Mouse (Mus musculus) midbrain, embryonic 10.5 days (tissue): ENCODE measurements at regions not wholly inside any gene's neighbourhood (a gene's known extent, or its start where the extent isn't known, plus 50 kb on each side); places are given as distances from the start of the nearest gene placed in this dataset.

Experiments
- DNase-seq: peaks from one replicate; pipeline ENCODE4 v3.0.0-alpha.2; 2017; ENCODE audit warnings: low spot score
- H3K27ac ChIP-seq: fragments of 300-500 bp; sonication (generic); replicated peaks from 2 replicates; pipeline ENCODE4 v1.5.1; 2016; ENCODE audit warnings: mild to moderate bottlenecking
- H3K27me3 ChIP-seq: fragments of 300-500 bp; sonication (generic); 2 replicates; pipeline ENCODE4 v1.6.1; 2016; ENCODE audit warnings: low read depth, mild to moderate bottlenecking; ENCODE audit not compliant: poor library complexity, severe bottlenecking
- H3K36me3 ChIP-seq: fragments of 300-500 bp; sonication (generic); 2 replicates; pipeline ENCODE4 v1.6.1; 2016; ENCODE audit warnings: mild to moderate bottlenecking, moderate library complexity
- H3K4me1 ChIP-seq: fragments of 300-500 bp; sonication (generic); 2 replicates; pipeline ENCODE4 v1.6.1; 2016
- H3K4me3 ChIP-seq: fragments of 300-500 bp; sonication (generic); 2 replicates; pipeline ENCODE4 v1.5.1; 2016; ENCODE audit warnings: mild to moderate bottlenecking, moderate library complexity
- H3K9me3 ChIP-seq: fragments of 300-500 bp; sonication (generic); replicated peaks from 2 replicates; pipeline ENCODE4 v1.6.1; 2016; ENCODE audit warnings: mild to moderate bottlenecking
- WGBS: fragments of 180-500 bp; shearing (Covaris S2); methylation state at CpG from one replicate; pipeline ENCODE4 v1.1.7; 2016; 5-methylcytosine and 5-hydroxymethylcytosine counted together

GRCm38 (mm10) chr8:12041662-12042061, 201.4 kb downstream of the Tex29 start:
- WGBS = 78% methylated on average over 6 of the region's 6 CpGs
- H3K9me3 ChIP-seq = no peaks in the 10 kb centered on the region
- H3K36me3 ChIP-seq = no peaks in the 10 kb centered on the region
- H3K4me1 ChIP-seq = peaks cover 5% of the 10 kb centered on the region; the same call in 1 of the 2 replicates
- DNase-seq = no peak
- H3K27ac ChIP-seq = no peak overlapping the region
- peaks cover 18% of the 10 kb centered on the region; the same call in 1 of the 2 replicates for H3K27me3 ChIP-seq
- no peak overlapping the region for H3K4me3 ChIP-seq

- DNase-seq = no peak
- no peaks in the 10 kb centered on the region for H3K9me3 ChIP-seq
- no peaks in the 10 kb centered on the region for H3K36me3 ChIP-seq
- peak overlapping the region; percentile 63 for H3K27ac ChIP-seq
- no peak overlapping the region for H3K4me3 ChIP-seq
- H3K4me1 ChIP-seq = peaks cover 24% of the 10 kb centered on the region
- H3K27me3 ChIP-seq = peaks cover 41% of the 10 kb centered on the region
- WGBS = 28% methylated on average over 5 of the region's 5 CpGs
Measured at GRCm38 (mm10) chr8:12050841-12051240, 210.6 kb downstream of the Tex29 start.

- Histone ChIP-seq H3K36me3 (no peaks in the 10 kb centered on the region), H3K4me3 (no peak overlapping the region), H3K9me3 (no peaks in the 10 kb centered on the region), H3K27ac (peak overlapping the region; percentile 63), H3K27me3 (peaks cover 44% of the 10 kb centered on the region), H3K4me1 (peaks cover 24% of the 10 kb centered on the region)
- 36% methylated on average over 12 of the region's 12 CpGs for WGBS
- DNase-seq = peak; percentile 15
Measured at GRCm38 (mm10) chr8:12051357-12051756, 211.1 kb downstream of the Tex29 start.

- no peak for DNase-seq
- no peaks in the 10 kb centered on the region for H3K36me3 ChIP-seq
- H3K27ac ChIP-seq = no peak overlapping the region
- H3K4me1 ChIP-seq = peaks cover 15% of the 10 kb centered on the region
- 92% methylated on average over 9 of the region's 9 CpGs for WGBS
- peaks cover 44% of the 10 kb centered on the region for H3K27me3 ChIP-seq
- H3K9me3 ChIP-seq = no peaks in the 10 kb centered on the region
- H3K4me3 ChIP-seq = no peak overlapping the region
Measured at GRCm38 (mm10) chr8:12055931-12056330, 215.7 kb downstream of the Tex29 start.

- no peak for DNase-seq
- WGBS = 65% methylated on average over 13 of the region's 13 CpGs
- Histone ChIP-seq H3K4me1 (no peaks in the 10 kb centered on the region), H3K36me3 (no peaks in the 10 kb centered on the region), H3K9me3 (no peaks in the 10 kb centered on the region), H3K27ac (no peak overlapping the region), H3K27me3 (peaks cover 19% of the 10 kb centered on the region; the same call in 1 of the 2 replicates), H3K4me3 (no peak overlapping the region)
Measured at GRCm38 (mm10) chr8:12061237-12061636, 217.4 kb upstream of the A230072I06Rik start.

- 87% methylated on average over 8 of the region's 8 CpGs for WGBS
- peaks cover 19% of the 10 kb centered on the region; the same call in 1 of the 2 replicates for H3K27me3 ChIP-seq
- no peaks in the 10 kb centered on the region for H3K9me3 ChIP-seq
- H3K36me3 ChIP-seq = no peaks in the 10 kb centered on the region
- no peak overlapping the region for H3K4me3 ChIP-seq
- no peak overlapping the region for H3K27ac ChIP-seq
- no peaks in the 10 kb centered on the region for H3K4me1 ChIP-seq
- DNase-seq = no peak
Measured at GRCm38 (mm10) chr8:12062710-12063109, 215.9 kb upstream of the A230072I06Rik start.

- Histone ChIP-seq H3K9me3 (no peaks in the 10 kb centered on the region), H3K36me3 (no peaks in the 10 kb centered on the region), H3K27ac (no peak overlapping the region), H3K4me3 (no peak overlapping the region), H3K27me3 (peaks cover 19% of the 10 kb centered on the region; the same call in 1 of the 2 replicates), H3K4me1 (no peaks in the 10 kb centered on the region)
- WGBS = 83% methylated on average over 7 of the region's 7 CpGs
- DNase-seq = no peak
Measured at GRCm38 (mm10) chr8:12064664-12065063, 214.0 kb upstream of the A230072I06Rik start.

GRCm38 (mm10) chr8:12066454-12066853, 212.2 kb upstream of the A230072I06Rik start:
- 91% methylated on average over 10 of the region's 10 CpGs for WGBS
- no peaks in the 10 kb centered on the region for H3K9me3 ChIP-seq

GRCm38 (mm10) chr8:12073311-12073999, 205.2 kb upstream of the A230072I06Rik start:
- Histone ChIP-seq H3K36me3 (no peaks in the 10 kb centered on the region), H3K9me3 (no peaks in the 10 kb centered on the region), H3K4me3 (no peak overlapping the region), H3K27ac (no peak overlapping the region), H3K27me3 (peaks cover 12% of the 10 kb centered on the region), H3K4me1 (no peaks in the 10 kb centered on the region)
- WGBS = 81% methylated on average over 6 of the region's 6 CpGs
- DNase-seq = no peak

More at GRCm38 (mm10) chr8:12066454-12066853, 212.2 kb upstream of the A230072I06Rik start:
- peaks cover 19% of the 10 kb centered on the region; the same call in 1 of the 2 replicates for H3K27me3 ChIP-seq
- no peaks in the 10 kb centered on the region for H3K4me1 ChIP-seq
- no peak overlapping the region for H3K27ac ChIP-seq
- H3K4me3 ChIP-seq = no peak overlapping the region
- DNase-seq = no peak
- no peaks in the 10 kb centered on the region for H3K36me3 ChIP-seq

GRCm38 (mm10) chr8:12075943-12076342, 202.7 kb upstream of the A230072I06Rik start:
- no peaks in the 10 kb centered on the region for H3K36me3 ChIP-seq
- H3K4me3 ChIP-seq = no peak overlapping the region
- no peaks in the 10 kb centered on the region for H3K4me1 ChIP-seq
- WGBS = 84% methylated on average over 3 of the region's 3 CpGs
- no peaks in the 10 kb centered on the region for H3K9me3 ChIP-seq
- no peak overlapping the region for H3K27ac ChIP-seq
- H3K27me3 ChIP-seq = peaks cover 12% of the 10 kb centered on the region
- DNase-seq = no peak

GRCm38 (mm10) chr8:12076811-12077375, 201.7 kb upstream of the A230072I06Rik start:
- Histone ChIP-seq H3K4me1 (no peaks in the 10 kb centered on the region), H3K27ac (no peak overlapping the region), H3K36me3 (no peaks in the 10 kb centered on the region), H3K4me3 (no peak overlapping the region), H3K9me3 (no peaks in the 10 kb centered on the region), H3K27me3 (peaks cover 12% of the 10 kb centered on the region)
- 90% methylated on average over 10 of the region's 10 CpGs for WGBS
- no peak for DNase-seq

- H3K4me3 ChIP-seq = no peak overlapping the region
- peaks cover 12% of the 10 kb centered on the region for H3K27me3 ChIP-seq
- 70% methylated on average over 2 of the region's 2 CpGs for WGBS
- no peaks in the 10 kb centered on the region for H3K4me1 ChIP-seq
- no peaks in the 10 kb centered on the region for H3K36me3 ChIP-seq
- no peak for DNase-seq
- no peaks in the 10 kb centered on the region for H3K9me3 ChIP-seq
- no peak overlapping the region for H3K27ac ChIP-seq
Measured at GRCm38 (mm10) chr8:12077896-12078295, 200.7 kb upstream of the A230072I06Rik start.
